Mouse (Mus musculus): ENCODE data around the gene Specc1l. TPM values are rescaled to one million over a fixed set of nuclear protein-coding genes. Genes with fewer than 3 reads are reported as not detected.
"Not testable (repeated sequence)": the region's sequence is repeated elsewhere in the genome, so short reads cannot be mapped to it uniquely, and the experiment has no call there.

Gene Specc1l
- polyA plus RNA-seq, 1 experiment from 2014 or later, result 30.9 TPM

DNA sequence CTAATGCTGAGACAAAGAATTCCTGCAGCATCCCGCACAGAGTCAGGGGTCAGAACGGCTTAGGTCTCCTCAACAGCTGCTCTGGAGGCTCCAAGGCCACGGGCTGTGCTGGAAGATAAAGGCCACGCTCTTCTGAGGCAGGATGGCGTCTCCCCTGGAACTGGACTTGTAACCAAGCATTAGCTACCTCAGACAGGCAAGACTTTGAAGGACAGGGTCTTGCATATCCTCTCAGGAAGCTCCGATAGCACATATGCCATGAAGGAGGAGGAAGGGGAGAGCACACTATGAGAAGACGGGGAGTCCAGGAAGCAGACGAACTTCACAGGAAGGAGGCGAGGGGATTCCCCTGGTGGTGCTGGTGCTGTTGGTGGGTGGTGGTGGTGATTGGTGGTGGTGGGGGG, 142.0 kb downstream of the Specc1l start:
- 34% methylated on average over 6 of the region's 9 CpGs for WGBS
- not testable (repeated sequence) for H3K9me3 ChIP-seq (replicated peaks; ENCODE audit: control insufficient read depth, low read length, poor library complexity, severe bottlenecking); ATAC-seq

GRCm38 (mm10) chr10:75355341-75355740, 143.5 kb downstream of the Specc1l start:
- no peak for ATAC-seq
- H3K9me3 ChIP-seq (replicated peaks; ENCODE audit: control insufficient read depth, low read length, poor library complexity, severe bottlenecking), result no peaks in the 10 kb centered on the region
- no peaks in the 10 kb centered on the region for H3K36me3 ChIP-seq (ENCODE audit: control insufficient read depth, insufficient read depth, low read length)
- no peak overlapping the region for H3K9ac ChIP-seq (ENCODE audit: low read depth, low read length)
- H3K27me3 ChIP-seq (ENCODE audit: control insufficient read depth, insufficient read depth, low read depth, low read length), result no peaks in the 10 kb centered on the region
- H3K4me1 ChIP-seq (ENCODE audit: control insufficient read depth, insufficient read depth, low read length), result no peaks in the 10 kb centered on the region
- H3K27ac ChIP-seq (ENCODE audit: low read length), result no peak overlapping the region
- no peak overlapping the region for H3K4me2 ChIP-seq (ENCODE audit: low read length)
- no peak overlapping the region for H3K4me3 ChIP-seq (ENCODE audit: low read depth, low read length)
- WGBS, result 76% methylated on average over 4 of the region's 4 CpGs

More for the DNA sequence above, 142.0 kb downstream of the Specc1l start:
- not testable (repeated sequence) for H3K36me3 ChIP-seq (ENCODE audit: control insufficient read depth, insufficient read depth, low read length); H3K4me1 ChIP-seq (ENCODE audit: control insufficient read depth, insufficient read depth, low read length); H3K4me3 ChIP-seq (ENCODE audit: low read depth, low read length); H3K4me2 ChIP-seq (ENCODE audit: low read length); H3K27ac ChIP-seq (ENCODE audit: low read length); H3K9ac ChIP-seq (ENCODE audit: low read depth, low read length); H3K27me3 ChIP-seq (ENCODE audit: control insufficient read depth, insufficient read depth, low read depth, low read length)

Other genes starting within 250 kb of the Specc1l start
- 92.6 and 103 TPM in 2 replicates for gene Gnaz, start 244.9 kb upstream of the Specc1l start, polyA plus RNA-seq (2015; fragmentation: Nextera tagmentation; extraction: Ambion mirVana)
- gene Rsph14, start 179.5 kb upstream of the Specc1l start, polyA plus RNA-seq (2015; fragmentation: Nextera tagmentation; extraction: Ambion mirVana), result 0.55 and 0.62 TPM in 2 replicates
- gene Rab36, start 175.0 kb upstream of the Specc1l start, polyA plus RNA-seq (2015; fragmentation: Nextera tagmentation; extraction: Ambion mirVana), result 22.7 and 23.9 TPM in 2 replicates
- gene Bcr, start 151.5 kb upstream of the Specc1l start, polyA plus RNA-seq (2015; fragmentation: Nextera tagmentation; extraction: Ambion mirVana), result 12.4 and 13.8 TPM in 2 replicates
- gene Adora2a, start 104.8 kb downstream of the Specc1l start, polyA plus RNA-seq (2015; fragmentation: Nextera tagmentation; extraction: Ambion mirVana), result 3.7 and 3.8 TPM in 2 replicates
- gene Upb1, start 189.0 kb downstream of the Specc1l start, polyA plus RNA-seq (2015; fragmentation: Nextera tagmentation; extraction: Ambion mirVana), result 0.41 and 0.42 TPM in 2 replicates

All from midbrain, embryonic 16.5 days (tissue).